Mouse (Mus musculus) brain, adult 2 months (tissue): ENCODE results near the gene Ttc19.
"Not testable (repeated sequence)": the region's sequence is repeated elsewhere in the genome, so short reads cannot be mapped to it uniquely, and the experiment has no call there.

Experiments used
- DNase-seq: peaks from one replicate; pipeline ENCODE4 v3.0.0; 2011; ENCODE audit warnings: low read depth, low spot score

Ttc19 gene

DNA sequence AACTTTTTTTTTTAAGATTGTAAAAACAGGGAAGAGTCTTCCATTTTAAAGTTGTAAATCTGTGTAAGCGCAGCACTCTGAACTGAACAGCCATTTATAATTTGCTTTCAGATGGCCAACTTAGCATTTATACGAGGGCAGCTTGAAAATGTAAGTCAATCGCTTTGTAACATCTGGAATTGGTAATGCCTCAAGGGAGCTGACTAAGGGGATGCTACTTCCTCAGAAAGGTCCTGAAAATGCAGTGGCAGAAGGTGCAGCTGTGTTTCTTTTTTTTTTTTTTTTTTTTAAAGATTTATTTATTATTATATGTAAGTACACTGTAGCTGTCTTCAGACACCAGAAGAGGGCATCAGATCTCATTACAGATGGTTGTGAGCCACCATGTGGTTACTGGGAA, 2.7 kb downstream of the Ttc19 start:
- not testable (repeated sequence) for DNase-seq

DNA sequence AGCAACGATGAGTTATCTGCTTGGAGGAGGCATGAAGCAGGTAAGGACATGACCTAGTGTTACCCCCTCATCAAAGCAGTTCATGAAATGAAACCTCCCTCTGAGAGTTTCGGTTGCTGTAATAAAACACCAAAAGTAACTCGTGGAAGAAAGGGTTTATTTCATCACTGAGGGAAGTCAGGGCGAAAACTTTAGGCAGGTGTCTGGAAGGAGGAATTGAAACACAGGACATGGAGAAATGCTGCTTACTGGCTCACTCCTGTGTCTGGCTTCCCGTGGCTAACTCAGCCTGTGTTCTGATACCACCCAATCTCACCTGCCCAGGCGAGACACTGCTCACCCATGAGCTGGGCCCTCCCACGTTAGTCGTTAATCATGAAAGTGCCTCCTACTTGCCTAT, 3.7 kb downstream of the Ttc19 start:
- DNase-seq = no peak

- DNase-seq = no peak
Observed at GRCm38 (mm10) chr11:62287700-62288099, 6.4 kb downstream of the Ttc19 start.

DNA sequence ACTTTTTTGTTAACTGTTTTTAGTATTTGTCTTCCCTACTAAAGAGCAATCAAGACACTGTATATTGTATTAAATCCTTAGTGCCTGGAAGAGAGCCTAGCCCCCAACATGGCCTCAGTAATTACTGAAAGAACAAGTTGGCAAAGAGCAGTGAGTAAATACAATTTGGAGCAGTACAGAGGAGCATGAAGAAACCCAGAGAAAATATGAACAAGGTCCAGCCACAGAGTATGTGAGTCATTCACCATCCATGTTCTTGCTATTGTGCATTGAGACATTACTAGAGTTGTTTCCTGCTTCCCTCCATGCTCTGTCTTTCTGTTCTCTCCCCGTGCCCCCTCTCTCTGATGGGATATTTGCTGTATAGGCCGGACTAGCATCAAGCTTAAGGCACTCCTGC, 12.8 kb downstream of the Ttc19 start:
- no peak for DNase-seq

DNA sequence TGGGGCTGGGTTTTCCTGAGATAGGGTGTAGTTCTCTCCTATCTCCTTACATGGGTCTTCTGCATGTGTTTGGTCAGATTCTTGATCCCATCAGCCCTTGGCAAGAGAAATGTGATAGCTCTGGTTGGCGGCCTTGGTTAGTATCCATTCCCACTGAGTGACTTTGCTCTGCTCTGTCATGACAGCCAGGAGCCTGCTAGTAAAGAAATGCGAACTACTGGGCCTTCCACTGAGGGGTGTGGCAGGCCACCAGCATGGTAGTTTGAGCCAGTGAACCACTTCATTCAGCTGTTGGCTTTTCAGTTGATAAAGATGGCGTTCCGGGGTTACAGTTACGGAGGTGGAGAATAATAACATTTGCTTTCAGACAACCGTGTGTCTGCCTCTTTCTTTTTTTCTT, 17.6 kb downstream of the Ttc19 start:
- DNase-seq = no peak

- DNase-seq = peak; percentile 87
Observed at GRCm38 (mm10) chr11:62305866-62306265, 24.6 kb downstream of the Ttc19 start.

GRCm38 (mm10) chr11:62309296-62309695, 28.0 kb downstream of the Ttc19 start:
- no peak for DNase-seq

DNA sequence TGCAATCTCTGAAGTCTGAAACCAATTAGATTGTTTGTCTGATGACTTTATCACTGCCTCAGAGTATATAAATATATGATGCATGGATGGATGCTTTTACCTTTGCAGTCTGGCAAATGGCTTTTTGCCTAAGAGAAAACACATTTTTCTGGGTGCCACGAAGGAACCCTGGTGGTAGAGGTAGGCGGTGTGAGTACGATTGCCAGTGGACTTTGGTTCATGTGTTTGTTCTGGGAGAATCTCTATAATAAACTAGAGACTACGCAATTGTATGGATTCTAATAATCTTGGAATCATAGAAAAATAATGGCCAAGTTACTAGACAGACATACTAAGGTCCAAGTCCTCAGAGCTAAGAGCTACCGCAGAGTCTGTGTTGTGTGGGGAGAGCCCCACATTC, 33.7 kb downstream of the Ttc19 start:
- no peak for DNase-seq

- DNase-seq = peak; percentile 92
Observed at GRCm38 (mm10) chr11:62317746-62318145, 36.5 kb downstream of the Ttc19 start.

- DNase-seq = no peak
Observed at GRCm38 (mm10) chr11:62320097-62320496, 38.8 kb downstream of the Ttc19 start.

GRCm38 (mm10) chr11:62323659-62324058, 42.4 kb downstream of the Ttc19 start:
- DNase-seq = no peak

- DNase-seq = peak; percentile 44
Observed at GRCm38 (mm10) chr11:62331141-62331540, 49.9 kb downstream of the Ttc19 start.

GRCm38 (mm10) chr11:62332228-62332627, 51.0 kb downstream of the Ttc19 start:
- DNase-seq = peak; percentile 63

DNA sequence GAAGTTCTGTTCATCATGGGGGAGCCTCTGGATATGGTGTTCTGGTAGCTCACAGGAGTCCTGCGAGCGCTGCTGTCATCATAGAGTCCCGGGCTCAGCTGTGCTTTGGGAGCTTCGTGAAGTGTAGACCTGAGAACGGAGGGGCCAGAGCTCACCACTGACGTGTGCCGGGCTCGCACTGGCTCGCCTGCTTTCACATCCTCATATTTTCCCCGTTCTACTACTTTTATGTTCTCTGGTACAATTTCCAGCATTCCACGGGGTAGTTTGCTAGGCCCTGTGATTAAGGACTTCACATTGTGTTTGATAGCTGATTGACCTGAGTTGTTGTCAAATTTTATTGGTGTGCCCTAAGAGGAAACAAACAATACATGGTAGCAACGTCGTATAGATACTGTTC, 61.7 kb downstream of the Ttc19 start:
- DNase-seq = no peak

DNA sequence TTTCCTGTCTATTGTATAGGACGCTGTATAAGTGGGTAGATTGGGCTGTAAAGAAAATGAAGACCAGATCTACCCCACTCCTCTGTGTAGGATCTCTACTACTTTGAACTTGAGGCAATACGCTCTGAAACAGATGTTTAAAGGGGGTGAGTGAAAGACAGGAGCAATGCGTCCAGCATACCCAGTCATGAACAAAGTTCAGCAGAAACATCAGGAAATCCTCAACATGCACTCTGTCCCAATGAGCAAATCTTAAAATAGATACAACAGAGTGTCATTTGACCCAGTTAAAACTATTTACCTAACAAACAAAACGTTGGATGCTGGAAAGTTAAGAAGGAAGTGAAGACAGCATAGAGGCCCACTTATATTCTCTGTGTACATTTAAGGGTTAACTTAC, 70.7 kb downstream of the Ttc19 start:
- no peak for DNase-seq

DNA sequence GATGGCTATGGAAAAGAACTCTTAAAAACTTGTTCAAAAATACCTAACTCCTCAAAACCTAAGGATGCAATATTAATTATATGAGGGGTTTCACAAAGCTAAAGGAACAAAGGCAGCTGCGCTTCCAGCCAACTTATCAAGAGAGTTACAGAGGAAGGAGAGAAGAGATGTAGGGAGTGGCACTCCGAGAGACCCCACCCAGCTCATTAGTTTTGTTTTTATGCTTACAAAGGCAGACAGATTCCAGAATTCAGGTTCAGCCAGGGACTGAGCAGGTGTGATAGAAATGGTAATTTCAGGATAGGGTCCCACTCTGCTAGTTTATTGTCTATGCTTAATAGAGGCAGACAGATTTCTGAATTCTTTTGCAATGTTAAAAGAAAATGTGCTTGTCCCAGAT, 73.9 kb downstream of the Ttc19 start:
- DNase-seq = no peak

- no peak for DNase-seq
Observed at GRCm38 (mm10) chr11:62366879-62367278, 85.6 kb downstream of the Ttc19 start.

- no peak for DNase-seq
Observed at GRCm38 (mm10) chr11:62369924-62370323, 88.7 kb downstream of the Ttc19 start.

- DNase-seq = peak; percentile 77
Observed at GRCm38 (mm10) chr11:62371776-62372175, 90.5 kb downstream of the Ttc19 start.

- not testable (repeated sequence) for DNase-seq
Observed at GRCm38 (mm10) chr11:62377202-62377851, 96.1 kb downstream of the Ttc19 start.
